Mouse (Mus musculus) bone marrow, adult 2 months (tissue): ENCODE data around the gene Zfp64. TPM values are rescaled to one million over a fixed set of nuclear protein-coding genes. Genes with fewer than 3 reads are reported as not detected.
"Not testable (repeated sequence)": the region's sequence is repeated elsewhere in the genome, so short reads cannot be mapped to it uniquely, and the experiment has no call there.

Experiments used
- H3K27ac ChIP-seq: fragments of 200-500 bp; 2 replicates; pipeline ENCODE4 v1.5.1; 2012; ENCODE audit warnings: low read depth, mild to moderate bottlenecking, control low read depth, inconsistent platforms, low read length; ENCODE audit not compliant: control insufficient read depth, poor library complexity, insufficient read depth
- H3K4me1 ChIP-seq: fragments of 200-500 bp; 2 replicates; pipeline ENCODE4 v1.6.1; 2011; ENCODE audit warnings: low read length; ENCODE audit not compliant: control insufficient read depth, insufficient read depth
- H3K4me3 ChIP-seq: fragments of 200-500 bp; replicated peaks from 2 replicates; pipeline ENCODE3; 2011; ENCODE audit warnings: mild to moderate bottlenecking, low read depth, low read length, control low read depth; ENCODE audit not compliant: control insufficient read depth
- CTCF ChIP-seq: fragments of 200-500 bp; IDR thresholded peaks from 2 replicates; pipeline ENCODE4 v1.5.1; 2011; ENCODE audit warnings: low read length, control low read depth; ENCODE audit not compliant: control insufficient read depth, insufficient read depth
- POLR2A ChIP-seq: fragments of 200-500 bp; IDR thresholded peaks from 2 replicates; pipeline ENCODE4 v1.6.1; 2011; ENCODE audit warnings: low read depth, mild to moderate bottlenecking, control low read depth, low read length, borderline replicate concordance; ENCODE audit not compliant: control insufficient read depth
- WGBS: fragments of 180-500 bp; shearing (Covaris S2); methylation state at CpG from one replicate; pipeline ENCODE4 v1.1.7; 2018; 5-methylcytosine and 5-hydroxymethylcytosine counted together
- polyA plus RNA-seq: library from polyadenylated mRNA; stranded (reverse); fragments of >200 nt; gene quantifications from 2 replicates; pipeline ENCODE4 v1.2.4, GENCODE M21; 2011; ENCODE audit warnings: low replicate concordance; ENCODE audit not compliant: missing spikeins, insufficient read depth, insufficient read length

The Zfp64 gene
- polyA plus RNA-seq, 1 experiment: 10.7 TPM

DNA sequence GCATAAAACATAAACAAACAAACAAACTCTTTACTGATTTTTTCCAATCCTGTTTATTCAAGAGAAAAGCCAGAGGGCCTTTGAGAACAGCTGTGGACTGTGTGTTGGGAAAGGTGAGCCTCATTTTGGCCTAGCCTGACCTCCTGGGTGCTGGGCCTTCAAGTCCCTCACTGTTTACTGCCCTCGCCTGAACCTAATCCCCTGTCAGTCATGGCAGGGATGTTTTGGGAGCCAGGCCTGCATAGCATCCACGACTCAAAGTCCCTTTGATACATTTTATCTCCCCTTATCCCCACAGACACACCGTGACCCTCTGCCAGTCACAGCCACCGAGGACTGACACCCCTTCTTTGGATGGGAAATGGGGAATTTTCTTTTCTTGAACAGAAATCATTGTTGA is 92.7 kb downstream of the Zfp64 start:
- TF ChIP-seq POLR2A (no peak), CTCF (no peak)
- 68% methylated on average over 4 of the region's 4 CpGs for WGBS
- no peaks in the 10 kb centered on the region for H3K4me1 ChIP-seq
- no peak overlapping the region for H3K4me3 ChIP-seq
- no peak overlapping the region for H3K27ac ChIP-seq

DNA sequence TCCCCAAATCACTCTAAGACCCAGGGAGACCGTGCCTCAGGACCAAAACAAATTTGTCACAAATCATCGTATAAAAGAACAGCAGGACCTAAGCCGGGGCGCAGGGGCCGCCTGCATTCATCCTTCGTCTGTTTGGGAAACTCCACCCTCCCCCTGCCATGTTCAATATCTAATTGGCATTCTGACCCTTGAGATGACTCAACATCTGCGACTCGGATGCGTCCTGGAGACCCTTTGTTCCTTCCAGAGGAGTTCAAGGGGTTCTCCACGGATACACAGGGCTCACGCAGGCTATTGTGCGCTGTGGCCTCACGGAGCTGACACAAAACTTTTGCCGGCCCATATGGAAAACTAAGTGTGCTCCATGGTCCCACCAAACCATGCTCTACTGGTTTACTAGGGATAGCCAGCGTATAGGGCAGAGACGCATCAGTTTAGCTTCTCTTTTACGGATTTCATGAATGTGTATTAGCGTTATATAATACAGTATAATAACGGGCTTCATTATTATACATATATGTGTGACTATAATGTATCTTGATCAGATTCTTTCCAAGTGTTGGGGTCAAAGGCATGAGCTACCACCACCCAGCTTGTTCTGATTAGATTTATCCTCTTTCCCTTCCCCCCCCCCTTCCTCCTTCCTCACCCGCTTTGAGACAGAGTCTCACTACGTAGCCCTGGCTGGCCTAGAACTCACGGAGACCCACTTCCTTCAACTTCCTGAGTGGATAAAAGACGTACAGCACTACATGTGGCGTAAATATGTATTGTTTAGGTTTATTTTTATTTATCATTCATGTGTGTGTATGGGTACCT is 94.3 kb downstream of the Zfp64 start:
- TF ChIP-seq POLR2A (no peak), CTCF (no peak)
- H3K4me3 ChIP-seq: no peak overlapping the region
- H3K4me1 ChIP-seq: no peaks in the 10 kb centered on the region
- WGBS: 84% methylated on average over 24 of the region's 24 CpGs
- H3K27ac ChIP-seq: no peak overlapping the region

DNA sequence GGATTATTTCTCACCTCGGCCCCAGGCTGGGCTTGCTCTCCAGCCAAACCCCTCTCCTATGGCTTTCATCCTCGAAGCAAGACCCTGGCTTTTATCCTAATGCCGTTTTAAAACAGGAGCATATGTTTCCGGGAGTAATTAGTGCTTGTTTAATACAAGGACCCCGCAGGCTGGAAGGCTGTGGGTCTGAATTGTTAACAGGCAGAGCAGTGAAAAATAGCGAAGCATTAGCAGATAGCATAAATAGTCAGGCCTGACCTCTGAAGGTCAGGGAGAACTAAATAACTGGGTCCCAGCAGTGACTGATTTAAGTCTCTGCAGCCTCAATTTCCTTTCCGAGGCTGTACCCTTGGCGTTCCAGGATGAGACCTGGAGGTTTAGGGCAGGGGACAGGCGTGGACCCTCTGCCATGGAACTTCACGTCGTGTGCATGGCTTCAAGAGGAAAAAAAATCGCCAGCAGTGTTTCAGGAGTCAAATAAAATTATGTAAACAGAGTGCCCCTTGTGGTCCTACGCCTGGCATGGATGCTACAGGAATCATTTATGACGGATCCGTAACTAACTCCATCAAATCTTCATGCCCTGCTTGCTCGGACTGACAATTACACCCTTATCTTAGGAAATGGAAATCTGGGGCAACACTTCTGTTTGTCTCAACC is 95.2 kb downstream of the Zfp64 start:
- H3K27ac ChIP-seq: no peak overlapping the region
- no peaks in the 10 kb centered on the region for H3K4me1 ChIP-seq
- WGBS: 58% methylated on average over 16 of the region's 16 CpGs
- no peak overlapping the region for H3K4me3 ChIP-seq
- no peak for TF ChIP-seq CTCF
- no peak for TF ChIP-seq POLR2A

DNA sequence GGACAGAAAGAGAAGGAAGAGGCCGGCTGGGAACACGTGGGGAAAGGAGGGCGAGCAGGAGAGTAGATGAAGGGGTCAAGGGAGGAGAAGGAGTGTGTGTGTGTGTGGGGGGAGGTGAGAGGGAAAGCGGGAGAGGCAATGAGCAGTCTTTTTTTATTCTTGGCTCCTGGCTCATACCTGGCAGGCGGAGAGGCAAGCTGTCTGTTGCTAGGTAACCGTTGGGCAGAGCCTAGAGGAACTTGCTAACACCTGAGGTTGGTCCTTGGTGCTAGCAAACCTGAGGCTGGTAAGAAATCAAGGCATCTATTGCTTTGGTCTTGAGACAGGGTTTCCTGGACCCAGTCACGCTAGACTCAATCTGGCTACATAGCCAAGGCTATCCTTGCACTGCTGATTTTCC is 98.7 kb downstream of the Zfp64 start:
- TF ChIP-seq POLR2A: no peak
- TF ChIP-seq CTCF: no peak
- no peak overlapping the region for H3K4me3 ChIP-seq
- 67% methylated on average over 7 of the region's 7 CpGs for WGBS
- H3K4me1 ChIP-seq: no peaks in the 10 kb centered on the region
- H3K27ac ChIP-seq: no peak overlapping the region

DNA sequence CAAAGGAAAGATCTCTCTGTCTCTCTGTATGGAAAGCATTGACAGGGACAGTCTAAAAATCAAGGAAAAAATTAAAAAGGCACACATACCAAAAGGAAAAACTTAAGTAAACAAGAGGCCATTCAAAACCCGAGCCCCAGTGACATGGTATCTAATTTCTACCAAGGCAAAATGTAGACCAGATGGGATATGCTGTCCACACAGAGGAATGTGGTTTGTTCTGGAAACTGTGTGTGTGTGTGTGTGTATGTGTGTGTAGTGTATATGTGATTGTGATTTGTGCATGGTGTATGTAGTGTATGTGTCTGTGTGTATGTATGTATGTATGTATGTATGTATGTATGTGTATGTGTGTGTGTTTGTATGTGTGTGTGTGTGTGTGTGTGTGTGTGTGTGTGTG is 100.6 kb downstream of the Zfp64 start:
- WGBS: 61% methylated on average over 1 of the region's 1 CpGs
- TF ChIP-seq POLR2A (no peak), CTCF (no peak)
- Histone ChIP-seq H3K27ac (no peak overlapping the region), H3K4me1 (no peaks in the 10 kb centered on the region), H3K4me3 (no peak overlapping the region)

DNA sequence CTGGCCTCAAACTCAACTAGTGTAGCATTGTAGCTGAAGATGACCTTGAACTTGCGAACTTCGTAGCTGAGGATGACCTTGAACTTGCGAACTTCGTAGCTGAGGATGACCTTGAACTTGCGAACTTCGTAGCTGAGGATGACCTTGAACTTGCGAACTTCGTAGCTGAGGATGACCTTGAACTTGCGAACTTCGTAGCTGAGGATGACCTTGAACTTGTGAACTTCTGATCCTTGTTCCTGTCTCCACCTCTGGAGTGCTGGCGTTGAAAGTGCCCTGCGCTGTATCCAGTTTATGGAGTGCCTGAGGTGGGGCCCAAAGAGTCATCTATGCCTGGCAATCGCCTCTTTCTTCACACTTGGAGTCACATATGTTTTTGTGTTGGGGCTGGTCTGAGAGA is 101.5 kb downstream of the Zfp64 start:
- not testable (repeated sequence) for H3K4me3 ChIP-seq, H3K27ac ChIP-seq, H3K4me1 ChIP-seq
- 79% methylated on average over 13 of the region's 13 CpGs for WGBS

DNA sequence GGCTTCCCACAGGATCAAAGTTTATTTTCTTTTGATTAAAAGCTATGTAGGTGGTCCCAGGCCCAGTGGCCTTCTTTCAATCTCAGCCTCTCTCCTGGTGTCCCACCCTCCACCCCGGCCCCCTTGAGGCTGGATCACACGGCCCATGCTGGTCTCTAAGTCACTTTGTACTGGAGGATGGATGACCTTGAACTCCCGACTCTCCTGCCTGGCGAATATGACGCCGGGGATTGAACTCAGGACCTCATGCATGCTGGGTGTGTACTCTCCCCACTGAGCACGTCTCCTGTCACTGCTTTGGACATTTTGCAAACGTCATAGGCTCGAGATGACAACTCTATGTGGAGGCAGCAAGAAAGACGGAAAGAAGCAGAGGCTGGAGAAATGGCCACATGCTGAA is 103.8 kb downstream of the Zfp64 start:
- Histone ChIP-seq H3K4me1 (no peaks in the 10 kb centered on the region), H3K4me3 (no peak overlapping the region), H3K27ac (no peak overlapping the region)
- TF ChIP-seq POLR2A (no peak), CTCF (no peak)
- WGBS: 74% methylated on average over 10 of the region's 10 CpGs

DNA sequence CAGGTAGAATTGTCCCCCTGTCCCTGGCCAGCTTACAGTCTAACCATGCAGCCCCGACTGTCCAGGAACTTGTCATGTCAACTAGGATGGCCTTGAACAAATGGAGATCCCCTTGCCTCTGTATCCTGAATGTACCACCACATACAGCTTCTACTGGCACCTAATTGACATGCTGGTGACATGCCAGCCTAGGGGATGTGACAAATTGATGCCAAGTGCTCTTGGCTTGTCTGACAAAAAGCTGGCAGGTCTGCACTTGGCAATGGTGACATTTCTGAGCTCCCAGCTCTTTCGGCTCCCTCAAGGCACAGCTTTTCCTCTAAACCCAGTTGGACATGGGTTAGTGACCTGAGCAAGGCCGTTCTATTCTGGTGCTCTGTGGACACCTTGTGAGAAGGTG is 106.8 kb downstream of the Zfp64 start:
- WGBS: 78% methylated on average over 3 of the region's 3 CpGs

More for the DNA sequence above, 106.8 kb downstream of the Zfp64 start:
- TF ChIP-seq CTCF: no peak
- no peak for TF ChIP-seq POLR2A
- no peak overlapping the region for H3K27ac ChIP-seq
- H3K4me1 ChIP-seq: no peaks in the 10 kb centered on the region
- no peak overlapping the region for H3K4me3 ChIP-seq
